Mouse (Mus musculus) left cerebral cortex, adult 8-10 months (tissue): ENCODE measurements at regions not wholly inside any gene's neighbourhood (a gene's known extent, or its start where the extent isn't known, plus 50 kb on each side); places are given as distances from the start of the nearest gene placed in this dataset.

ENCODE experiments used
- DNase-seq, 2 experiments: peaks; one replicate each; pipeline ENCODE4 v3.0.0; 2022; ENCODE audit warnings: low spot score in 2 of 2

- DNase-seq: no peak
Observed at GRCm38 (mm10) chrX:69028650-69029049, 135.8 kb upstream of the Gm6812 start.

- no peak for DNase-seq
Observed at GRCm38 (mm10) chrX:69009190-69009589, 116.3 kb upstream of the Gm6812 start.

- peak in 1 of 2 experiments; percentile 12 for DNase-seq
Observed at GRCm38 (mm10) chrX:69007986-69008385, 115.1 kb upstream of the Gm6812 start.
